Mouse (Mus musculus): Measurements from ENCODE around the gene Olfr366.
"Not testable (repeated sequence)": the region's sequence is repeated elsewhere in the genome, so short reads cannot be mapped to it uniquely, and the experiment has no call there.

The Olfr366 gene

DNA sequence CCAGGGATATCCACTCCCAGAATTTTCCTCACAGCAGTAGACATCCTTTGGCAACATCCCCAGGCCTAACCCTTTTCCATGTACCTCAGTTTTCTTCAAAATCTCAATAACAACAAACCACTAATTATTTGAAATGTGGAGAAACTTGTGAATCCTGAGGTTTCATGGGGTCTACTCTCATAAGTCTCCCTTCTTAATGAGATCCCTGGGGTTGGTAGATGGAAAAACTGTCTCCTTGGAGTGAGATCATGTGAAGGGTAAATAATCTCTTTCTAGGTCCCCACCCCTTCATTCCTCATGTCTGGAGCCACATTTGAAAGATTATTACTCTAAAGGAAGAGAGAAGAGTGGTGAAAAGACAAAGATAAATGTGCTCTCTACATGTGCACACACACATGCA lies at the start of gene Olfr366:
Gene Olfr366, plus strand, starts transcription at position 301 of the 400 bp plus-strand sequence.
- DNase-seq = no peak

DNA sequence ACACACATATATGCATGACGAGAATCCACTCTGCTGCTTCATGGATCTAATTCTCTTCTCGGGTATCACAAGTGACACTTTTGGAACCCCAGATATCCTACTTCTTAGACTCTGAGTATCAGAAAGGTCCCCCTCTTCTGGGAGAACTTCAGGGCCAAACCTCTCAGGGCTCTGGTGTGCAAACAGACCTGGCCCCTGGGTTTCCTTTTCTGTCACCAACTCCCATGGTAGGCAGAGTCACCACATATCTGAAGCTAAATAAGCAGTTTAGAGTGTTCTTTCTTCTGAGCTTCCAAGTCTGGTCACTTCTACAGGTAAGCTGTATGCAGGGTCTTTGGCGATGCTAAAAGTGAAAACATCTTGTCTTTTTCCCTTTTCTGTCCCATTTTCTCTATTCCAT lies 23.5 kb upstream of the Olfr366 start, which contains the start of gene Olfr365:
Gene Olfr365, plus strand, starts transcription at position 301 of the 400 bp plus-strand sequence.
- no peak for DNase-seq

DNA sequence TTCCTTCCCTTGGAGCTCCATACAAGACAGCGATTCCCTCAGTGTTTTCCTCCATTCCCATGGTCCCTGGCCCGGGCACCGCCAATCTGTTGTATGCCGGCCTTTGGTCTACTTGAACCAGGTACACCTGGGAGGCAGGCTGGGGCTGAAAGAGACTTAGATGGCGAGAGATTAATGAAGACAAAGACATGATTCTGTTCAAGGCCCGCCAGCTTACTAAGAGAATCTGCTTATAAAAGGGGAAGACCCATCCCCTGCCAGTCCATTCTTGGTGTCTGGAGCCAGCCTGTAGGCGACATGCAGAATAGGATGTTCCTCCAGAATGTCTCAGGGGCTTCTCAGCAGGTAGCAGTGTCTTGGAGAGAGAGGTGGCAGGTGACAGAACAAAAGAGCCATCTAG lies 50.4 kb downstream of the Olfr366 start:
- DNase-seq = not testable (repeated sequence)

All from cerebellum, postnatal 25 days (tissue).